Mouse (Mus musculus) heart, embryonic 11.5 days (tissue): ENCODE measurements at regions not wholly inside any gene's neighbourhood (a gene's known extent, or its start where the extent isn't known, plus 50 kb on each side); places are given as distances from the start of the nearest gene placed in this dataset.

Experiments
- ATAC-seq: fragments of 200-750 bp; cut with Nextera tagmentation; replicated peaks from 2 replicates; pipeline ENCODE4 v1.8.0; 2017; ENCODE audit warnings: moderate library complexity; ENCODE audit not compliant: insufficient number of reproducible peaks, low FRiP score, low TSS enrichment
- H3K27ac ChIP-seq: fragments of 300-500 bp; sonication (generic); 2 replicates; pipeline ENCODE4 v1.5.1; 2014; ENCODE audit warnings: mild to moderate bottlenecking, low read depth, low read length
- H3K27me3 ChIP-seq: fragments of 300-500 bp; sonication (generic); 2 replicates; pipeline ENCODE4 v1.6.1; 2014; ENCODE audit warnings: mild to moderate bottlenecking, low read length, mixed read lengths; ENCODE audit not compliant: control insufficient read depth, insufficient read depth
- H3K36me3 ChIP-seq: fragments of 300-500 bp; sonication (generic); 2 replicates; pipeline ENCODE4 v1.6.1; 2014; ENCODE audit warnings: mild to moderate bottlenecking, low read length, moderate library complexity, mixed read lengths; ENCODE audit not compliant: control insufficient read depth, insufficient read depth
- H3K4me1 ChIP-seq: fragments of 300-500 bp; sonication (generic); 2 replicates; pipeline ENCODE4 v1.6.1; 2014; ENCODE audit warnings: low read length; ENCODE audit not compliant: control insufficient read depth, insufficient read depth
- H3K4me2 ChIP-seq: fragments of 300-500 bp; sonication (generic); 2 replicates; pipeline ENCODE4 v1.6.1; 2014; ENCODE audit warnings: mild to moderate bottlenecking, moderate library complexity
- H3K4me3 ChIP-seq: fragments of 300-500 bp; sonication (generic); 2 replicates; pipeline ENCODE4 v1.5.1; 2014; ENCODE audit warnings: low read depth, low read length
- H3K9ac ChIP-seq: fragments of 300-500 bp; sonication (generic); 2 replicates; pipeline ENCODE4 v1.6.1; 2014; ENCODE audit warnings: mild to moderate bottlenecking, low read depth, low read length, moderate library complexity
- H3K9me3 ChIP-seq: fragments of 300-500 bp; sonication (generic); replicated peaks from 2 replicates; pipeline ENCODE4 v1.6.1; 2016; ENCODE audit warnings: low read length; ENCODE audit not compliant: control insufficient read depth
- WGBS: fragments of 180-500 bp; shearing (Covaris S2); extraction: QIAGEN DNeasy Blood & Tissue Kit; methylation state at CpG from one replicate; pipeline ENCODE4 v1.1.7; 2014; ENCODE audit not compliant: insufficient replicate concordance; 5-methylcytosine and 5-hydroxymethylcytosine counted together

GRCm38 (mm10) chr6:51641965-51642364 lies 118.3 kb downstream of the Snx10 start:
- H3K4me2 ChIP-seq: no peak overlapping the region
- H3K27ac ChIP-seq: no peak overlapping the region
- H3K4me3 ChIP-seq: no peak overlapping the region
- H3K27me3 ChIP-seq: no peaks in the 10 kb centered on the region
- H3K9me3 ChIP-seq: no peaks in the 10 kb centered on the region
- H3K4me1 ChIP-seq: no peaks in the 10 kb centered on the region
- WGBS: 80% methylated on average over 5 of the region's 5 CpGs
- no peaks in the 10 kb centered on the region for H3K36me3 ChIP-seq
- no peak for ATAC-seq
- no peak overlapping the region for H3K9ac ChIP-seq

- no peak for ATAC-seq
- no peak overlapping the region for H3K27ac ChIP-seq
- H3K27me3 ChIP-seq: no peaks in the 10 kb centered on the region
- H3K9me3 ChIP-seq: no peaks in the 10 kb centered on the region
- H3K4me3 ChIP-seq: no peak overlapping the region
- H3K4me1 ChIP-seq: no peaks in the 10 kb centered on the region
- H3K4me2 ChIP-seq: no peak overlapping the region
- H3K36me3 ChIP-seq: no peaks in the 10 kb centered on the region
- WGBS: 84% methylated on average over 7 of the region's 7 CpGs
- no peak overlapping the region for H3K9ac ChIP-seq
Observed at GRCm38 (mm10) chr6:51648813-51649212, 125.1 kb downstream of the Snx10 start.

DNA sequence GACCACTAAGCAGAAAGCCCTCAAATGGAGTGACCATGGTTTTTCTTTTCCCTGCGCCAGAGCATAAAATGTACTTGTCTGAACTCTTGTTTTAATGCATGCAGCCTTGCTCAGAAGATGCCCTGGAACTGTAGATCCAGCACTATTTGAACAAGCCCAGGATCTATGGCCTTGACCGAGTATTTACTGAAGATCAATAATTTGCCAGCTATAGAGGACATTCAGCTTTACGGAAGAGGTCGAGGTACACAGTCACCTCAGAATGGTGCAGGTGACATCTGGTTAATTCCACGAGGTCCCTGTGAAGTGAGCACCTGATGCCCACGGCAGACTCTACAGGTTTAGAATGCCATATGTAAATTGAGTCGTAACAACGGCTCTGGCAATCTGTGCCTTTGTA lies 130.1 kb downstream of the Snx10 start:
- Histone ChIP-seq H3K36me3 (no peaks in the 10 kb centered on the region), H3K9ac (no peak overlapping the region), H3K9me3 (no peaks in the 10 kb centered on the region), H3K27me3 (no peaks in the 10 kb centered on the region), H3K27ac (no peak overlapping the region), H3K4me3 (no peak overlapping the region), H3K4me1 (peaks cover 6% of the 10 kb centered on the region), H3K4me2 (no peak overlapping the region)
- WGBS: 86% methylated on average over 8 of the region's 8 CpGs
- no peak for ATAC-seq

DNA sequence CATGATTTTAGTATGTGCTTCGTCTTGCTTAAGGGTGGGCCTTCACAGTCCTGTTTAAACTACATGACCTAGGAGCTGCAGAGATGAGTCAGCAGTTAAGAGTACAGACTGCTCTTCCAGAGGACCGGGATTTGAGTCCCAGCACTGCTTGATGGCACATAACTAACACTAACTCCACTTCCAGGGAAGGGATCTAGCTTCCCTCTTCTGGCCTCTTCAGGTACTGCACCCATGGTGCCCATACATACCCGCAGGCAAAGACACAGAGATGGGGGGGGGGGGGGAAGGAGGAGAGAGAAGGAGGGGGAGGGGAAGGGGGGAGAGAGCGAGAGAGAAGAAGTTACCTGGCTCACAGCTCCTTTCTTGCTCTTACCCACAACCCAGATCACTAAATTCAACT lies 131.3 kb downstream of the Snx10 start:
- Histone ChIP-seq H3K9me3 (no peaks in the 10 kb centered on the region), H3K27ac (no peak overlapping the region), H3K4me3 (no peak overlapping the region), H3K27me3 (no peaks in the 10 kb centered on the region), H3K4me2 (no peak overlapping the region), H3K4me1 (peaks cover 6% of the 10 kb centered on the region), H3K9ac (no peak overlapping the region), H3K36me3 (no peaks in the 10 kb centered on the region)
- 93% methylated on average over 4 of the region's 4 CpGs for WGBS
- no peak for ATAC-seq

DNA sequence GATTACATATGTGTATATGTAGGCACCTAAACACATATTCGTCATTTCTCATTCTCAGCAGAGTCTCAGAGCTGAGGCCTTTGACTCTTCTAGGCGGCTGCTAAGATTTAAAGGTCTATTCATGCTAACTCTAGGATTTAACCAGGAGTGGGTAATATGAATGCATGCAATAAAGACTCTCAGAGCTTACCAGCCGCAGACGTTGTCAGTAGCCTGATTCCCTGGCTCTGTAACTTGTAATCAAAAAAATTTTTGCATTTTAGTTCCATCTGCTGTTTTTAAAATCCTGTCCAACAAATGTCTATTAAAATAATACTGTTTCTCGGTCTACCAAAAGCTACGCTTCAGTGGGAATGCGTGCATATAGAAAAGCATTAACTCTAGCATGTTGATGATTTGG lies 132.4 kb downstream of the Snx10 start:
- Histone ChIP-seq H3K4me3 (no peak overlapping the region), H3K9ac (no peak overlapping the region), H3K4me2 (no peak overlapping the region), H3K9me3 (no peaks in the 10 kb centered on the region), H3K4me1 (peaks cover 6% of the 10 kb centered on the region), H3K36me3 (no peaks in the 10 kb centered on the region), H3K27ac (no peak overlapping the region), H3K27me3 (no peaks in the 10 kb centered on the region)
- WGBS: 88% methylated on average over 7 of the region's 7 CpGs
- no peak for ATAC-seq

DNA sequence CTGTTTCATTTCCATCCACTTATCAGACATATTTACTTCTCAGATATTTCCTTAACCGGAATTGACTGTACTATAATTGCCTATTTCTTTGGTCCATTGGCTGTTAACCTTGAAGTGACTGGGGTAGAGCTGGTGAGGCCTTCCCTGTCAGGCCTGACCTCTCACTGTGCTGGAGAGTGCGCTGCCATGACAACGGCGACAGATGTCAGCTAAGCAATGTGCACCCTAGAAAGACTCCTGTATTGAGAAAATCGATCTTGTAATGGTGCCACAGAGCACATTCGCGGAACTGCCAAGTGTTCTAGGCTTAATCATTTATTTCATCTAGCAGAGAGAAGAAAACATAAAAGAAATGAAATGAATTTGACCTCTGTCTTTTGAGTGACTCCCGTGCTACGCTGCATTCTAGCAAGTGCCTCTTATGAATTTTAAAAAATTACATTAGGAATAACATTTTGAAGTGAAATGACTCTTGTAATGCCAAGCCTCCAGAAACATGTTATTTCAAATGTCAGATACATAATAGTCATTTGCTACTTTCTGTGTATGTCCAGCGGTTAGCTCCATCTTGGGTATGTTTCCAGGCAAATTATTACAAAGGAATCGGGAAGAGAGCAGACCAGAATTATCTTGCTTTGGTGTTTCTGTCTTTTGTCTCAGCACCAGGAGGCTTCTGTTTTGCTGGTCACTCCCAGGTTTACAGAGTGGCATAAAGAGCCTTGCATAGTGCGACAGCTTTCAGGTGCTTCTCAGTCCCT lies 133.4 kb downstream of the Snx10 start:
- H3K9ac ChIP-seq: no peak overlapping the region
- ATAC-seq: no peak

DNA sequence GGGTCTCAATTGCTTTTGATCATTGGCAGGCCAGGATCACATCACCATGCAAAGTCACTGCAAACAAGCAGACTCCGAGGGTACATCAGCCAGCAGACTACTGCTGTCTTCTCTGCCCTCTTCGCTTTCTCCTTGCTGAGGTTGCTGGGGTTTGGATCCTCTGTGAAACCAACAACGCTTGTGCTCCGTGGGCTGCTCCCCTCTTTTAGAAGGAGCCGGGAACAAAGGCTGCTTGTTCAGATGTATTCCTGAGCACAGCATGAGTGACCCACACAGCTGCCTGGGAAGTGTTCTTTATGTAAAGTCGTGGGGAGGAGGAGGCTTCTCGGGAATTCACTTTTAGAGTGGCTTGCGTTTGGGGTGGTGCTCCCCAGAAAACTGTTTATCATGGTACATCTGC lies 134.7 kb downstream of the Snx10 start:
- H3K27me3 ChIP-seq: no peaks in the 10 kb centered on the region
- no peaks in the 10 kb centered on the region for H3K9me3 ChIP-seq
- ATAC-seq: no peak
- no peak overlapping the region for H3K9ac ChIP-seq
- WGBS: 38% methylated on average over 8 of the region's 8 CpGs
- no peak overlapping the region for H3K4me3 ChIP-seq
- no peak overlapping the region for H3K27ac ChIP-seq
- H3K4me1 ChIP-seq: peaks cover 6% of the 10 kb centered on the region
- no peaks in the 10 kb centered on the region for H3K36me3 ChIP-seq
- no peak overlapping the region for H3K4me2 ChIP-seq

More for the DNA sequence above, 133.4 kb downstream of the Snx10 start:
- no peak overlapping the region for H3K4me2 ChIP-seq
- WGBS: 61% methylated on average over 12 of the region's 12 CpGs
- H3K4me1 ChIP-seq: peaks cover 6% of the 10 kb centered on the region
- no peak overlapping the region for H3K27ac ChIP-seq
- no peaks in the 10 kb centered on the region for H3K9me3 ChIP-seq
- H3K27me3 ChIP-seq: no peaks in the 10 kb centered on the region
- no peaks in the 10 kb centered on the region for H3K36me3 ChIP-seq
- H3K4me3 ChIP-seq: no peak overlapping the region

DNA sequence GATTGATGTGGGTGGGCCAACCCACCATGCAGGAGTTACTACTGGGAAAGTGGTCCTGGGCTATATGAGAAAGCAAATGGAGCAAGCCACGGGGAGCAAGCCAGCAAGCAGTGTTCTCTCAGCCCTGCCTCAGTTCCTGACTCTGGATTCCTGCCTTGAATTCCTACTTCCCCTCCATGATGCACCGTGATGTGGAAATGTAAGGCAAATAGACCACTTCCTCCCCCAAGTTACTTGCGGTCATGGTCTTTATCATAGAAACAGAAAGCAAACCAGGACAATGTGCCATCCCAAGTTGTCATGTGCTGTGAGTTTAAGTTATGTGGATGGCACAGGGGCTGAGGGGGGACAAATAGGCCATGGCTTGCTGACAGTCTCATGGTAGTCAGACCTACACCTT lies 139.5 kb downstream of the Snx10 start:
- Histone ChIP-seq H3K4me3 (no peak overlapping the region), H3K4me1 (no peaks in the 10 kb centered on the region), H3K9me3 (peaks cover 4% of the 10 kb centered on the region; the same call in 1 of the 2 replicates), H3K9ac (no peak overlapping the region), H3K4me2 (no peak overlapping the region), H3K36me3 (no peaks in the 10 kb centered on the region), H3K27me3 (no peaks in the 10 kb centered on the region), H3K27ac (no peak overlapping the region)
- 82% methylated on average over 3 of the region's 3 CpGs for WGBS
- no peak for ATAC-seq

DNA sequence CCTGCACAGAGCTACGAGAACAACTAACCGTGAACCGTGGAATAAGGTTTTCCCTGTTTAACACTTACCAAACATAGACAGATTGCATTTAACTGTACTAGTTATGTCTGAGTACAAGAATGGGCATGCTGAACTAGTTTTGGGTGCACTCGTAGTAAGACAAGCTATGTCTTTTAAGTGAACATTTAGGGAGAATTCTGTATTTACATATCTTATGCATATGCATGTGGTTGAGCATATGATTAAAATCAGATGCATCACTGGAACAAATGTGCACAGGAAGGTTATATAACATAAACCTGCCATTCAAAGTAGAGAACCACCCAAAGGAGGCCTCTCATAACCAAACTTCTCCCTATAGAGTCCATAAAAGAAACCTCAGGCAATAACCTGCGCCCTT lies 140.3 kb downstream of the Snx10 start:
- Histone ChIP-seq H3K9ac (no peak overlapping the region), H3K4me1 (no peaks in the 10 kb centered on the region), H3K9me3 (peaks cover 4% of the 10 kb centered on the region; the same call in 1 of the 2 replicates), H3K27ac (no peak overlapping the region), H3K4me3 (no peak overlapping the region), H3K36me3 (no peaks in the 10 kb centered on the region), H3K4me2 (no peak overlapping the region), H3K27me3 (no peaks in the 10 kb centered on the region)
- no peak for ATAC-seq
- 88% methylated on average over 5 of the region's 5 CpGs for WGBS
